Mouse (Mus musculus): ENCODE measurements at regions not wholly inside any gene's neighbourhood (a gene's known extent, or its start where the extent isn't known, plus 50 kb on each side); places are given as distances from the start of the nearest gene placed in this dataset.

DNA sequence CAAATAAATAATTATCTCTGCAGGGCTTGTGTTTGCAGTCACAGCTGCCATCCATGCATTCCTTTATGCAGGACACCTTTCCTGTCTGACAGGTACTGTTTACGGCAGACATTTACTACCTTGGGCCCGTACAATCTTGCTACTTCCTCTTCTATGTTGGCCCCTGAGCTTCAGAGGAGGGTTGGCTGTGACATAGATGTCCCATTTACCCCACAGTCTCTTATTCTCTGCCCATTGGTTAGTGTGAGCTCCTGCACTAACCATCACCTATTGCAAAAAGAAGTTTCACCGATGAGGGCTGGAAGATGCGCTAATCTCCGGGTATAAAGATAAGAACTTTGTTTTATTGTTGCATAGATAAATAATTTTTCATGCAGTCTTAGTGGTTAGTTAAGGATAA lies 181.1 kb upstream of the Nr5a2 start:
- no peak overlapping the region for H3K27ac ChIP-seq
- H3K4me1 ChIP-seq (ENCODE audit: control insufficient read depth, insufficient read depth, low read length), result no peaks in the 10 kb centered on the region
- H3K4me3 ChIP-seq, result no peak overlapping the region
- no peak for DNase-seq
- H3K36me3 ChIP-seq (ENCODE audit: control insufficient read depth, insufficient read depth, low read length), result no peaks in the 10 kb centered on the region
- intact Hi-C loops (cut with DNase I), result no loop called here
- H3K27me3 ChIP-seq (ENCODE audit: control insufficient read depth, insufficient read depth, low read length), result no peaks in the 10 kb centered on the region
- WGBS, result 85% methylated on average over 5 of the region's 5 CpGs
- H3K79me2 ChIP-seq (replicated peaks; ENCODE audit: control insufficient read depth, insufficient read depth, low read length), result no peaks in the 10 kb centered on the region
- no peak overlapping the region for H3K9ac ChIP-seq (ENCODE audit: low read depth, low read length)
- TF ChIP-seq EP300 (IDR thresholded peaks at IDR 0.05; ENCODE audit: insufficient read depth, low read depth, low read length) (no peak), CTCF (IDR thresholded peaks at IDR 0.05) (no peak), POLR2A (IDR thresholded peaks at IDR 0.05; ENCODE audit: insufficient read depth, low read depth, low read length) (no peak)

DNA sequence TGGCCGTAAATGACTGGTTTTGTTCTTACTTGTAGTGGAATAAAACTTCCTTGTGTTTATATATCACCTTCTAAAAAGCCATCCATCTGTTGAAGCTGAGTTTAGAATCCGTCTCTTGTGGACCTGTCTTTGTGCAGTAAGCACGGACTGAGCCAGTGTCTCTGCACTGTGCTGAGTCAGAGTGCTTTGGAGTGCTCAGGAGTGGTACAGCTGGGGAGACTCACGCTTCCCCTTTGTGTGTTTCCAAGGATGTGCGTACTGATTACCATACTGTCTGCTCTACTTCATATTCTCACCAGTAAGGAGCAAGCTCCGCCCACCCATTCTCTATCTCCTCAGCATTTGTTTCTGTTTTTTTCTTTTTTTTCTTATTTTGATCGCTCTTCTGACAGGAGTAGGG lies 175.9 kb upstream of the Nr5a2 start:
- no peak for DNase-seq
- H3K4me1 ChIP-seq (ENCODE audit: control insufficient read depth, insufficient read depth, low read length), result no peaks in the 10 kb centered on the region
- TF ChIP-seq POLR2A (IDR thresholded peaks at IDR 0.05; ENCODE audit: insufficient read depth, low read depth, low read length), result no peak
- no peak for TF ChIP-seq EP300 (IDR thresholded peaks at IDR 0.05; ENCODE audit: insufficient read depth, low read depth, low read length)
- no peak for TF ChIP-seq CTCF (IDR thresholded peaks at IDR 0.05)
- no peak overlapping the region for H3K9ac ChIP-seq (ENCODE audit: low read depth, low read length)
- no peak overlapping the region for H3K27ac ChIP-seq
- H3K4me3 ChIP-seq, result no peak overlapping the region
- intact Hi-C loops (cut with DNase I), result no loop called here
- 64% methylated on average over 7 of the region's 7 CpGs for WGBS
- H3K36me3 ChIP-seq (ENCODE audit: control insufficient read depth, insufficient read depth, low read length), result no peaks in the 10 kb centered on the region
- no peaks in the 10 kb centered on the region for H3K27me3 ChIP-seq (ENCODE audit: control insufficient read depth, insufficient read depth, low read length)
- H3K79me2 ChIP-seq (replicated peaks; ENCODE audit: control insufficient read depth, insufficient read depth, low read length), result no peaks in the 10 kb centered on the region

DNA sequence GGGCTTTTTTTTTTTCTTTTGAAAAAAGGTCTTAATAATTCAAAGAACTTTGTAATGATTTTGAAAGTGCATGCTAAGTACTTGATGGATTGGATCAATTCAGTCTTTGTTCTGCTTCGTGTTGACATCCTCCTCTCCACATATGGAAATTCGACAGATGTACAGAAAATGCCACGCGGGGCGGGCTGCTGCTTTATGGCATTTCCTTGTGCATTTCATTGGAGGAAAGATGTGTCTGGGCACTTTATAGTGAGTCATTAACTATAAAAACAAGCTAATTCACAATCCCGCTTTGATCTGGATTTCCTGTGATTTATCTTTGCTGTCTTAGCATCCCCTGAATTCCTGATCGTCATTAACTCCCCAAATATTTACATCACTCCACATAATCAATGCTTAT lies 173.5 kb upstream of the Nr5a2 start:
- Histone ChIP-seq H3K36me3 (ENCODE audit: control insufficient read depth, insufficient read depth, low read length) (no peaks in the 10 kb centered on the region), H3K27me3 (ENCODE audit: control insufficient read depth, insufficient read depth, low read length) (no peaks in the 10 kb centered on the region), H3K4me3 (no peak overlapping the region), H3K9ac (ENCODE audit: low read depth, low read length) (no peak overlapping the region), H3K27ac (no peak overlapping the region), H3K4me1 (ENCODE audit: control insufficient read depth, insufficient read depth, low read length) (no peaks in the 10 kb centered on the region), H3K79me2 (replicated peaks; ENCODE audit: control insufficient read depth, insufficient read depth, low read length) (no peaks in the 10 kb centered on the region)
- intact Hi-C loops (cut with DNase I), result no loop called here
- TF ChIP-seq CTCF (IDR thresholded peaks at IDR 0.05) (no peak), POLR2A (IDR thresholded peaks at IDR 0.05; ENCODE audit: insufficient read depth, low read depth, low read length) (no peak), EP300 (IDR thresholded peaks at IDR 0.05; ENCODE audit: insufficient read depth, low read depth, low read length) (no peak)
- 64% methylated on average over 7 of the region's 7 CpGs for WGBS
- no peak for DNase-seq

DNA sequence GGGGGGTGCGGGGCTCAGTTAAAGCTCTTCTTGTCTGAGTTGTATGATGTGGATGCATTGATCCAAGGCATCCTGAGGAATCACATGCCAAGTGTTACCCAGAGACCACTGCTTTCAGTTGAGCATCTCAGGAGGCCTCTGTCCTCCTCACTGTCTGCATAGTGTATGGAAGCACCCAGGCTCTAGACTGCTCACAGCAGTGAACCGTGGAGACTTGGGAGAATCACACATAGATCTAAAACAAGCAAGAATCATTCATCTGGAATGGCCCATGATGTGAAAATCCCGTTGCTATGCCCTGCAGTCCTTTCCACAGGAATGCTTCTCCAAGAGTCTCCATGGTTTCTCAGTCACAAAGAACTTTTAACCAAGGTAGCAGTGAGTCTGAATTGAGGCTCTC lies 170.0 kb upstream of the Nr5a2 start:
- H3K4me3 ChIP-seq, result no peak overlapping the region
- H3K36me3 ChIP-seq (ENCODE audit: control insufficient read depth, insufficient read depth, low read length), result no peaks in the 10 kb centered on the region
- H3K27ac ChIP-seq, result no peak overlapping the region
- no peak overlapping the region for H3K9ac ChIP-seq (ENCODE audit: low read depth, low read length)
- no peaks in the 10 kb centered on the region for H3K4me1 ChIP-seq (ENCODE audit: control insufficient read depth, insufficient read depth, low read length)
- DNase-seq, result no peak
- H3K27me3 ChIP-seq (ENCODE audit: control insufficient read depth, insufficient read depth, low read length), result no peaks in the 10 kb centered on the region
- 71% methylated on average over 3 of the region's 3 CpGs for WGBS
- no peak for TF ChIP-seq EP300 (IDR thresholded peaks at IDR 0.05; ENCODE audit: insufficient read depth, low read depth, low read length)
- TF ChIP-seq POLR2A (IDR thresholded peaks at IDR 0.05; ENCODE audit: insufficient read depth, low read depth, low read length), result no peak
- no peak for TF ChIP-seq CTCF (IDR thresholded peaks at IDR 0.05)
- intact Hi-C loops (cut with DNase I), result no loop called here
- no peaks in the 10 kb centered on the region for H3K79me2 ChIP-seq (replicated peaks; ENCODE audit: control insufficient read depth, insufficient read depth, low read length)

DNA sequence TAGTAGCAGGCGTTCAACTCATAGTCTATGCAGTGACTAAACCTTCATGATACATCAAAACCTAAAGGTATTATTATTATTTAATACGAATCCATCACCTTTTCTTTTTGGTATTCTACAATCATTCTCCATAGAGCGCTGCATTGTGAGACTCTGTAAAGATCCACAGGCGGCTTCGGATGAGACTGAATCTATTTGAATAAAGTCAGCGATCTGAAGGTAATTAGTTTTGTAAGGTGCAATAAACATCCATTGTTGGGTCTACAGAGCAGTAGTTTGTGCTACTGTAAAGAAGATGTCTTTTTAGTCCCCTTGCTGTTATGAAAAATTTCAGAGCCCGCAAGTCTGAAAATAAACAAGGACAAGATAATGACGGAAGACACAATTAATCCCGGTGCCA lies 168.9 kb upstream of the Nr5a2 start:
- DNase-seq, result no peak
- no peak overlapping the region for H3K4me3 ChIP-seq
- H3K79me2 ChIP-seq (replicated peaks; ENCODE audit: control insufficient read depth, insufficient read depth, low read length), result no peaks in the 10 kb centered on the region
- H3K27me3 ChIP-seq (ENCODE audit: control insufficient read depth, insufficient read depth, low read length), result no peaks in the 10 kb centered on the region
- H3K9ac ChIP-seq (ENCODE audit: low read depth, low read length), result no peak overlapping the region
- TF ChIP-seq POLR2A (IDR thresholded peaks at IDR 0.05; ENCODE audit: insufficient read depth, low read depth, low read length), result no peak
- no peak for TF ChIP-seq EP300 (IDR thresholded peaks at IDR 0.05; ENCODE audit: insufficient read depth, low read depth, low read length)
- TF ChIP-seq CTCF (IDR thresholded peaks at IDR 0.05), result no peak
- H3K4me1 ChIP-seq (ENCODE audit: control insufficient read depth, insufficient read depth, low read length), result no peaks in the 10 kb centered on the region
- intact Hi-C loops (cut with DNase I), result no loop called here
- no peak overlapping the region for H3K27ac ChIP-seq
- WGBS, result 90% methylated on average over 9 of the region's 9 CpGs
- no peaks in the 10 kb centered on the region for H3K36me3 ChIP-seq (ENCODE audit: control insufficient read depth, insufficient read depth, low read length)

DNA sequence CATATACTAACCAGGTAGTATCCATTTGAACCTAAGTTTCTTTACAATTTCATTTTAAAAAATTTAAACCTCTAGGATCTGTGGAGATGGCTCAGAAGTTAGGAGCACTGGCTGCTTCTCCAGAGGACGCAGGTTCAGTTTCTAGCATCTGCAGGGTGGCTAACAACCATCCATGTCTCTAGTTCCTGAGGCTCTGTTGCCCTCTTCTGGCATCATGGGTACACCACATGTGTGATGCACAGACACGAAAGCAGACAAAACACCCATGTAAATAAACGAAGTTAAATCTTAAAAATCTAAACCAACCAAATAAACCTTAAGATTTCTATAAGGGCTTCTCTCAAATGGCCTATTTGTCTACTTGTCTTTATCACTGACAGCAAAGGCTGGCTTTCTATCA lies 157.6 kb upstream of the Nr5a2 start:
- no peak overlapping the region for H3K4me3 ChIP-seq
- WGBS, result 79% methylated on average over 3 of the region's 3 CpGs
- DNase-seq, result no peak
- no peaks in the 10 kb centered on the region for H3K4me1 ChIP-seq (ENCODE audit: control insufficient read depth, insufficient read depth, low read length)
- intact Hi-C loops (cut with DNase I), result no loop called here
- no peaks in the 10 kb centered on the region for H3K36me3 ChIP-seq (ENCODE audit: control insufficient read depth, insufficient read depth, low read length)
- peak; percentile 44 for TF ChIP-seq CTCF (IDR thresholded peaks at IDR 0.05)
- no peak for TF ChIP-seq EP300 (IDR thresholded peaks at IDR 0.05; ENCODE audit: insufficient read depth, low read depth, low read length)
- no peaks in the 10 kb centered on the region for H3K79me2 ChIP-seq (replicated peaks; ENCODE audit: control insufficient read depth, insufficient read depth, low read length)
- no peaks in the 10 kb centered on the region for H3K27me3 ChIP-seq (ENCODE audit: control insufficient read depth, insufficient read depth, low read length)
- no peak overlapping the region for H3K9ac ChIP-seq (ENCODE audit: low read depth, low read length)
- no peak overlapping the region for H3K27ac ChIP-seq
